Mouse (Mus musculus): Measurements from ENCODE around the gene Inha. TPM values are rescaled to one million over a fixed set of nuclear protein-coding genes. Genes with fewer than 3 reads are reported as not detected.
A peak's percentile ranks its signal among the peaks of the same experiment; 100 is the strongest.

Gene Inha
- total RNA-seq, 2 experiments from 2014 or later, result 23.2 to 26.9 TPM

DNA sequence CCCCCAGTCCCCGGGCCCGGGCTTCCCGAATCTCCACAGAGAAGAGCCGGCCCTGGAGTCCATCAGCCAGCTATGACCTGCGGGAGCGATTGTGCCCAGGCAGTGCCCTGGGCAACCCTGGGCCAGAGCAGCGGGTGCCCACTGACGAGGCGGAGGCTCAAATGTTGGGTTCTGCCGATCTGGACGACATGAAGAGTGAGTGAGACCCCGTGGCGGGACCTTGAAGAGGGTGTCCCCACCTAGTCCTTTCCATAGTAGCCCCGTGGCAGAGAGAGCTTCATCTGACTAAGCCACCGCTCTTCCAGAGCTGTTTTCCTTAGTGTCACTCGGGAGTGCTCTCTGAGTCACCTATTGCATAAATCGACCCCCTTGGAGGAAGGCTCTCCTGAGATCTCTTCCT is 42.0 kb downstream of the Inha start:
- DNase-seq (ENCODE audit: low spot score in 2 of 2), result no peak
- intact Hi-C loops (cut with DNase I), result loop anchor here (5.0 kb wide), 1 partner anchor 38 kb away; no protein-coding TSS in a partner anchor

GRCm38 (mm10) chr1:75549289-75550279 is 42.7 kb downstream of the Inha start:
- intact Hi-C loops (cut with DNase I), result loop anchor here (5.0 kb wide), 1 partner anchor 38 kb away; no protein-coding TSS in a partner anchor
- DNase-seq (ENCODE audit: low spot score in 2 of 2), result no peak

DNA sequence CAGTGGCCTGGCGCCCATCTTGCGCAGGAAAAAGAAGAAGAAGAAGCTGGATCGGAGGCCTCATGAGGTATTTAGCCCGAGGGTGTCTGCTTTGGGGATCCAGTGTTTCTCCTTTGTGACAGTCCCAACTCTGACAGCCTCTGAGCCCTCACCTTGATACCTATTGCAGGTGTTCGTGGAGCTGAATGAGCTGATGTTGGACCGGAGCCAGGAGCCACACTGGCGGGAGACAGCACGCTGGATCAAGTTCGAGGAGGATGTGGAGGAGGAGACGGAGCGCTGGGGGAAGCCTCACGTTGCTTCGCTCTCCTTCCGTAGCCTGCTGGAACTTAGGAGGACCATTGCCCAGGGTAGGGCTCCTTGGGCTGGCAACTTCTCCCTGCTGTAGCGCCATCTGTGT is 43.7 kb downstream of the Inha start:
- no peak for DNase-seq (ENCODE audit: low spot score in 2 of 2)
- intact Hi-C loops (cut with DNase I), result no loop called here

- DNase-seq (ENCODE audit: low spot score in 2 of 2), result no peak
- intact Hi-C loops (cut with DNase I), result loop anchor here (5.0 kb wide), 1 partner anchor 48 kb away; the partner anchor contains the start of genes Inha and Obsl1
Measured at GRCm38 (mm10) chr1:75555680-75556079, 48.8 kb downstream of the Inha start.

- intact Hi-C loops (cut with DNase I), result loop anchor here (5.0 kb wide), 1 partner anchor 49 kb away; the partner anchor contains the start of genes Inha and Obsl1
- DNase-seq (ENCODE audit: low spot score in 2 of 2), result peak in 1 of 2 experiments; percentile 88
Measured at GRCm38 (mm10) chr1:75556143-75556781, 49.4 kb downstream of the Inha start.

- intact Hi-C loops (cut with DNase I), result loop anchor here (5.0 kb wide), 1 partner anchor 50 kb away; the partner anchor contains the start of genes Inha and Obsl1
- no peak for DNase-seq (ENCODE audit: low spot score in 2 of 2)
Measured at GRCm38 (mm10) chr1:75557041-75557440, 50.2 kb downstream of the Inha start.

DNA sequence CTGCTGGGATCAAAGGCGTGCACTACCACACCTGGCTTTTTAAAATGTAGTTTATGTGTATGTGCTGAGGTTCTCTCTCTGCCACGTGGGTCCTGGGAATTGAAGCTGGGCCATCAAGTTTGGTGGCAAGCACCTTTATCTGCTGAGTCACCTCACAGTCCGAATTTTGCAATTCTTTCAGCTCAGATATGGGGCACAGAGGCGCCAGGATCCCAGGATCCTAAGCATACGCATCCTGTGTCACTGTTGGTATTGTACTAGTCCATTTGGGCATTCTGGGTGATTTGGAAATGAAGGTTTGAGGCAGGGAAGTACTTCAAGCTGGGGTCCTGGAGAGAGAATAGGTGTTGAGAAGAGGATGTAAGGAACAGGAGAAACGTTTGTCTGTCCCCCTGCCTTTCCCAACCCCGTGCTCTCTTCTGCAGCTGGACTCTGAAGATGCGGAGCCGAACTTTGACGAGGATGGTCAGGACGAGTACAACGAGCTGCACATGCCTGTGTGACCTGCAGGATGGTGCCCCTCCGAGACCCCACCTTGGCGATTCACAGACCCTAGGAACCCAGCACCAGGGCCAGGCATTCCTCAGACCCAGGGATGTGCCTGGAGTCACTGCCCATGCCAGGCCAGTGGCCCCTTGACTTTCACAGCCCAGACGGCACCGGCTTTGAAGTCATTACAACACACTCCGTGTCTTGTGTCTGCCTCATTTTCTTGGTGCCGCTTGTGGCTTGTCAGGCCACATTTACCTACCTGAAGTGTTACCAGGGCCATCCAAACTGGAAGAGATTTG is 51.7 kb downstream of the Inha start:
- intact Hi-C loops (cut with DNase I), result loop anchor here (1.0 to 5.0 kb wide), 2 partner anchors 51 to 81 kb away; partner anchors contain the start of genes Inha and Obsl1
- no peak for DNase-seq (ENCODE audit: low spot score in 2 of 2)

DNA sequence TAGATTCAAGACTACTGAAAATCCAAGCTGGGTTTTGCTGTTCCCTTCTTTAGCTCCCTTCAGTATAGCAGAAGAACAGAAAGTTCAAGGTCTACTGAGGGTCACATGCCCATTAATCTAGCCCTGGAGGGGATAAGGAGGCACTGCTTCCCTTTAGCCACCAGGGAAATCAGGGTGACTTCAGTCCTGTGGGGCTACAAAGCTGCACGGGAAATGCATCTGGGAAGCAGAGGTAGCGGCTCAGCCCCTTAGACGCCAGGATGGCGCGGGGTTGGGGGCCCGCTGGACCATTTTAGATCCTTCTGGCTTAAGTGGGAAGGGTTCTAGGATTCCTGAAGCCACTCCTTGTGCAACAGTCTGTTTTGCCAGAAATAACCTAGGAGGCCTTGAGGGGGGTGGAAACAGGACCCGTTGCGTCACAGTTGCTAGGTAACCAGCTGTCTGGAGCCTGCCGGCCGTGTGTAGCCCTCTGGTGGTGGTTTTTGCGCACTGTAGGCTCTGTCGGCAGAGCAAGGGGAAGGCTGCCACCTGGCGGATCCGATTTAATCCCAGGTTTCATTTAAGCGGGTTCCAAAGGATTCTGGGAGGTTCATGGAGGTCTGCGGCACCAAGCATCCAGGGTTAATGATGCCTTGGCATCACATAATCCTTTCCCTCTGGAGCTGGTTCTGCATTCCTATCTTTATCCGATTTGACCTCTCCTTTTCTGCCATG is 52.5 kb downstream of the Inha start:
- intact Hi-C loops (cut with DNase I), result loop anchor here (1.0 to 5.0 kb wide), 2 partner anchors 52 to 82 kb away; partner anchors contain the start of genes Inha and Obsl1
- peak; percentile 95 to 98 for DNase-seq (ENCODE audit: low spot score in 2 of 2)

Other genes starting within 250 kb of the Inha start
- 100 to 1,000 TPM; 491 to 494 TPM for gene Ptprn, start 242.6 kb upstream of the Inha start, total RNA-seq (2021)
- gene Resp18, start 228.7 kb upstream of the Inha start, total RNA-seq (2021), result 100 to 1,000 TPM; 115 to 126 TPM
- 10 to 100 TPM; 48.9 to 52.5 TPM for gene Dnpep, start 189.1 kb upstream of the Inha start, total RNA-seq (2021)
- 1 to 10 TPM in 1 of 2 experiments, under 1 TPM in 1; 0.99 to 1.1 TPM for gene Des, start 146.7 kb upstream of the Inha start, total RNA-seq (2021)
- gene Speg, start 131.8 kb upstream of the Inha start, total RNA-seq (2021), result 100 to 1,000 TPM; 192 to 208 TPM
- 10 to 100 TPM; 58.8 to 61.0 TPM for gene Gmppa, start 71.1 kb upstream of the Inha start, total RNA-seq (2021)
- gene Asic4, start 56.6 kb upstream of the Inha start, total RNA-seq (2021), result 10 to 100 TPM; 10.4 to 20.6 TPM
- gene Chpf, start 27.8 kb upstream of the Inha start, total RNA-seq (2021), result 10 to 100 TPM; 82.1 to 82.4 TPM
- gene Tmem198, start 27.5 kb upstream of the Inha start, total RNA-seq (2021), result 100 to 1,000 TPM in 1 of 2 experiments, 10 to 100 TPM in 1; 92.9 to 111 TPM
- 10 to 100 TPM; 28.6 to 29.0 TPM for gene Obsl1, start 625 bp upstream of the Inha start, total RNA-seq (2021)
- 10 to 100 TPM; 35.3 to 36.7 TPM for gene Stk11ip, start 14.5 kb downstream of the Inha start, total RNA-seq (2021)
- gene Slc4a3, start 39.2 kb downstream of the Inha start, total RNA-seq (2021), result 100 to 1,000 TPM; 171 to 180 TPM